Mouse (Mus musculus) cerebellum, adult 11 months (tissue): ENCODE measurements around the gene Pnp2.
"Not testable (repeated sequence)": the region's sequence is repeated elsewhere in the genome, so short reads cannot be mapped to it uniquely, and the experiment has no call there.

Experiments
- DNase-seq: peaks from one replicate; pipeline ENCODE4 v3.0.0; 2022

Pnp2 gene

GRCm38 (mm10) chr14:50955942-50956508, at the start of gene Pnp2:
Pnp2 (plus strand) TSS chr14:50955992.
- DNase-seq, result peak; percentile 51

GRCm38 (mm10) chr14:50908126-50908525, 47.7 kb upstream of the Pnp2 start:
- no peak for DNase-seq

GRCm38 (mm10) chr14:50911356-50911755, 44.4 kb upstream of the Pnp2 start:
- DNase-seq, result no peak

- DNase-seq, result not testable (repeated sequence)
Observed at GRCm38 (mm10) chr14:50923437-50923836, 32.4 kb upstream of the Pnp2 start.

- peak; percentile 95 for DNase-seq
Observed at GRCm38 (mm10) chr14:50924281-50925064, 31.3 kb upstream of the Pnp2 start, which contains the start of the genes Osgep and Apex1. Osgep (minus strand) TSS chr14:50924893. Apex1 (plus strand) TSS chr14:50924968.

- no peak for DNase-seq
Observed at GRCm38 (mm10) chr14:50925111-50925920, 30.5 kb upstream of the Pnp2 start.

- no peak for DNase-seq
Observed at GRCm38 (mm10) chr14:50927366-50927765, 28.4 kb upstream of the Pnp2 start.

- DNase-seq, result no peak
Observed at GRCm38 (mm10) chr14:50929951-50930350, 25.8 kb upstream of the Pnp2 start.

GRCm38 (mm10) chr14:50930377-50930753, 25.4 kb upstream of the Pnp2 start:
- peak; percentile 85 for DNase-seq

- DNase-seq, result peak; percentile 99
Observed at GRCm38 (mm10) chr14:50930754-50931492, 24.9 kb upstream of the Pnp2 start, which contains the start of the genes Pip4p1 and Pnp. Pip4p1 (minus strand) TSS chr14:50930856. Pnp (plus strand) TSS chr14:50931082.

GRCm38 (mm10) chr14:50931493-50932020, 24.2 kb upstream of the Pnp2 start:
- DNase-seq, result no peak

- no peak for DNase-seq
Observed at GRCm38 (mm10) chr14:50936649-50937048, 19.1 kb upstream of the Pnp2 start.

GRCm38 (mm10) chr14:50938119-50938908, 17.5 kb upstream of the Pnp2 start:
- no peak for DNase-seq

- no peak for DNase-seq
Observed at GRCm38 (mm10) chr14:50938940-50939339, 16.9 kb upstream of the Pnp2 start.

- DNase-seq, result peak; percentile 87
Observed at GRCm38 (mm10) chr14:50943932-50944667, 11.7 kb upstream of the Pnp2 start, which contains the start of gene Gm49342. Gm49342 (plus strand) TSS chr14:50944517.

- DNase-seq, result not testable (repeated sequence)
Observed at GRCm38 (mm10) chr14:50944668-50945033, 11.1 kb upstream of the Pnp2 start.

GRCm38 (mm10) chr14:50945081-50945480, 10.7 kb upstream of the Pnp2 start:
- not testable (repeated sequence) for DNase-seq

- DNase-seq, result not testable (repeated sequence)
Observed at GRCm38 (mm10) chr14:50945526-50945925, 10.3 kb upstream of the Pnp2 start.

GRCm38 (mm10) chr14:50955487-50955886, 305 bp upstream of the Pnp2 start:
- no peak for DNase-seq

- DNase-seq, result not testable (repeated sequence)
Observed at GRCm38 (mm10) chr14:50956724-50957123, 932 bp downstream of the Pnp2 start.

GRCm38 (mm10) chr14:50957146-50957545, 1.4 kb downstream of the Pnp2 start:
- not testable (repeated sequence) for DNase-seq
